Mouse (Mus musculus) forebrain, embryonic 14.5 days (tissue): ENCODE measurements around the gene Olfr1015. TPM values are rescaled to one million over a fixed set of nuclear protein-coding genes. Genes with fewer than 3 reads are reported as not detected.

ENCODE experiments used
- ATAC-seq: fragments of 200-750 bp; cut with Nextera tagmentation; 2 replicates; pipeline ENCODE4 v1.8.0; 2017; ENCODE audit warnings: mild to moderate bottlenecking, moderate library complexity
- DNase-seq: peaks from one replicate; pipeline ENCODE4 v3.0.0-alpha.2; 2015; ENCODE audit warnings: low spot score
- H3K27ac ChIP-seq: fragments of 300-500 bp; sonication (generic); 2 replicates; pipeline ENCODE4 v1.5.1; 2014; ENCODE audit warnings: low read depth, mild to moderate bottlenecking, control low read depth, low read length, moderate library complexity
- H3K27me3 ChIP-seq: fragments of 300-500 bp; sonication (generic); replicated peaks from 2 replicates; pipeline ENCODE4 v1.6.1; 2014; ENCODE audit warnings: low read length, control low read depth, mixed read lengths; ENCODE audit not compliant: control insufficient read depth, insufficient read depth
- H3K36me3 ChIP-seq: fragments of 300-500 bp; sonication (generic); 2 replicates; pipeline ENCODE4 v1.6.1; 2014; ENCODE audit warnings: low read length, control low read depth; ENCODE audit not compliant: control insufficient read depth, insufficient read depth
- H3K4me1 ChIP-seq: fragments of 300-500 bp; sonication (generic); 2 replicates; pipeline ENCODE4 v1.6.1; 2014; ENCODE audit warnings: antibody characterized with exemption, low read length, control low read depth; ENCODE audit not compliant: control insufficient read depth, insufficient read depth
- H3K4me2 ChIP-seq: fragments of 300-500 bp; sonication (generic); 2 replicates; pipeline ENCODE4 v1.6.1; 2014; ENCODE audit warnings: mild to moderate bottlenecking, control low read depth, low read length
- H3K4me3 ChIP-seq: fragments of 300-500 bp; sonication (generic); 2 replicates; pipeline ENCODE4 v1.5.1; 2014; ENCODE audit warnings: low read depth, low read length, control low read depth
- H3K9ac ChIP-seq: fragments of 300-500 bp; sonication (generic); 2 replicates; pipeline ENCODE4 v1.6.1; 2014; ENCODE audit warnings: mild to moderate bottlenecking, low read length, control low read depth, moderate library complexity
- H3K9me3 ChIP-seq: fragments of 300-500 bp; sonication (generic); replicated peaks from 2 replicates; pipeline ENCODE4 v1.6.1; 2016; ENCODE audit warnings: low read length, control low read depth, mixed read lengths; ENCODE audit not compliant: control insufficient read depth
- WGBS: fragments of 180-500 bp; shearing (Covaris S2); extraction: QIAGEN DNeasy Blood & Tissue Kit; methylation state at CpG from one replicate; pipeline ENCODE4 v1.1.7; 2014; 5-methylcytosine and 5-hydroxymethylcytosine counted together
- polyA plus RNA-seq: library from polyadenylated mRNA; unstranded; fragments of >200 nt; fragmentation: Nextera tagmentation; extraction: Ambion mirVana; gene quantifications from 2 replicates; pipeline ENCODE4 v1.2.1, GENCODE M21; 2014

Olfr1015 gene
- polyA plus RNA-seq = not detected in 2 replicates

DNA sequence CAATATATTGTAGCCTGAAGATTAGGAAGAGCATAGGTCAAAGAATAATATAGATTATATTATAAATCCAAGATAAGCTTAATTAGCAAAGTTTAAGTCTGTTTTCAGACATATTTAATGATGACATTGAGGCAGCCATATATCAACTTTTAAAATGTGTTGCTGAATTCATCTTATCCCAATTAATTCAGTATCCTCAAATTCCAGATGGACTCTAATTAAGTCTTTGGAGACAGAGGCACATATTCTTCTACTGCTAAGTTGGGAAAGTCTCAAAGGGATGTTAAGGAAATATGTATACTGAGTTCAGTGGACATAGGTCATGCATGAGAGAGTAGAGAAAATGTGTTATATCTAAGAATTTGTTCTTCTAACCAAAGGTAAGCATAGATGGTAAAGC, at the start of gene Olfr1015:
Gene Olfr1015, plus strand, starts transcription at position 301 of the 400 bp plus-strand sequence.
- Histone ChIP-seq H3K4me2 (no peak within 1 kb of the TSS), H3K27ac (no peak within 1 kb of the TSS), H3K9ac (no peak within 1 kb of the TSS), H3K27me3 (no peaks in the 10 kb centered on the region), H3K36me3 (no peaks in the 10 kb centered on the region), H3K4me3 (no peak within 1 kb of the TSS), H3K9me3 (no peaks in the 10 kb centered on the region), H3K4me1 (no peaks in the 10 kb centered on the region)
- ATAC-seq (no peak), DNase-seq (no peak)

DNA sequence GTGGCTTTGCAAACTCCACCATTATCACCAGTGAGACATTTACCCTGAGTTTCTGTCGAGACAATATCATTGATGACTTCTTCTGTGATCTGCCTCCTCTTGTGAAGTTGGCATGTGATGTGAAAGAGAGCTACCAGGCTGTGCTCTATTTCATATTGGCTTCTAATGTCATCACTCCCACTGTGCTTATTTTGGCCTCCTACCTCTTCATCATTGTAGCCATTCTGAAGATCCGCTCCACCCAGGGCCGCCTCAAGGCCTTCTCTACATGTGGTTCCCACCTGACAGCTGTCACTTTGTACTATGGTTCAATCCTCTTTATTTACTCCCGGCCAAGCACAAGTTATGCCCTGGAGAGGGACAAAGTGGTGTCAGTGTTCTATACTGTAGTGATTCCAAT, 28.0 kb upstream of the Olfr1015 start:
- Histone ChIP-seq H3K27me3 (no peaks in the 10 kb centered on the region), H3K4me1 (no peaks in the 10 kb centered on the region), H3K9me3 (no peaks in the 10 kb centered on the region), H3K36me3 (no peaks in the 10 kb centered on the region), H3K27ac (no peak overlapping the region), H3K4me3 (no peak overlapping the region), H3K9ac (no peak overlapping the region), H3K4me2 (no peak overlapping the region)
- DNase-seq (no peak), ATAC-seq (no peak)
- 82% methylated on average over 4 of the region's 4 CpGs for WGBS

DNA sequence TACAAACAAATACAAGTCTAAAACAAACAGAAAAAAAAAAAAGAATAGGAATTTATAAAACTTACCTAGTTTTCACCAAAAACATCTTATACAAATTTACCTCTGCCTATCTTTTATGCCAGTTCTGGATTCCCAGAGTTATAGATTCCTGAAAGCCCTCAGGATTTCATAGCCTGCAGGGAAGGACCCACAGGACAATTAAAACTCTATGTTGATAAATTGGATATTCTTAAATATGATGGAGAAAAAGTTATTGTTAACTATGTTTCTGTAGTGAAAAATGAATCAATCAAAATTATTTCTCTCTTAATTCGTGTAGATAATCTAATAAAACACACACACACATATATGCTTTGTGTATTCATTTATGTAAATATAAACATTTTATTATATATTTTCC, 19.2 kb upstream of the Olfr1015 start, which contains the start of gene Olfr1012:
Gene Olfr1012, minus strand, starts transcription at position 101 of the 400 bp plus-strand sequence.
- WGBS = 73% methylated on average over 1 of the region's 1 CpGs
- H3K27ac ChIP-seq = no peak within 1 kb of the TSS
- no peak for ATAC-seq
- no peak within 1 kb of the TSS for H3K4me2 ChIP-seq
- no peak for DNase-seq
- H3K36me3 ChIP-seq = no peaks in the 10 kb centered on the region
- H3K4me1 ChIP-seq = no peaks in the 10 kb centered on the region
- no peaks in the 10 kb centered on the region for H3K9me3 ChIP-seq
- H3K9ac ChIP-seq = no peak within 1 kb of the TSS
- H3K27me3 ChIP-seq = no peaks in the 10 kb centered on the region
- H3K4me3 ChIP-seq = no peak within 1 kb of the TSS

DNA sequence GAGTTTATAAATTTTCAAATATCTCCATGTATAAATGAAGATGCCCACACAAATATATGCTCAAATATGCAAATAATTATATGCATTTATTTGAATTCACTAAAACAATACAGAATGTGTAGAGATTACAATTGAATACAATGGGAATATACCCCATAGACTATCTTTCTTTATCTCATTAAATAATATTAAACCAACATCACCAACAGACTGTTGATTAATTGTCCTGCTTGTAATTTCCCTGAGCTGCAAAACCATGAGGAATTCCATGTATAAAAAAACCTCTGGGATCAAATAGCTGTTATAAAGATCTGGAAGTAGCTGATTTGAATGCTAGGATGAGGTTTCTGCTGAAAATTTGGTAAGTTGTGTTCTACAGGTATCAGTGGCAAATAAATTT, 15.0 kb upstream of the Olfr1015 start, which contains the start of gene Olfr1013:
Gene Olfr1013, plus strand, starts transcription at position 301 of the 400 bp plus-strand sequence.
- no peak for DNase-seq

DNA sequence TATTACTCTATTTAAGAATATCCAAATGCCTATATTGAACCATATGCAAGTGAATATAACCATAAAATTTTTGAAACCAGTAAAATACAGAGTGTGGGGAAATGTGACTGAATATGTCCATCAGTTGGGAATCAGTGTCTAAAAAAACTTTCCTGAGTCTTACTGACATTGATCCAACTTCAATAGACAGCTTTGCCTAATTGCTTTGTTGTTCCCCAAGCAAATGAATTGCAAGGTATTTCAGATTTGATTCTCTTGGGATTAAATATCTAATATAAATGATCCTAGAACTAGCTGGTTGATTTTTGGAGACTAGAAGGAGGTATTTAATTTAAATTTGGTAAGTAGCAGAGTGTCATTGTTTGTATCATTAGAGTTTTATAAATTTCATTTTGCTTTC, 9.4 kb upstream of the Olfr1015 start, which contains the start of gene Olfr1014:
Gene Olfr1014, plus strand, starts transcription at position 301 of the 400 bp plus-strand sequence.
- Histone ChIP-seq H3K9me3 (no peaks in the 10 kb centered on the region), H3K9ac (no peak within 1 kb of the TSS), H3K4me3 (no peak within 1 kb of the TSS), H3K36me3 (no peaks in the 10 kb centered on the region), H3K27ac (no peak within 1 kb of the TSS), H3K27me3 (no peaks in the 10 kb centered on the region), H3K4me1 (no peaks in the 10 kb centered on the region), H3K4me2 (no peak within 1 kb of the TSS)
- DNase-seq (no peak), ATAC-seq (no peak)

More for the DNA sequence above, 15.0 kb upstream of the Olfr1015 start, which contains the start of gene Olfr1013:
- Histone ChIP-seq H3K4me1 (no peaks in the 10 kb centered on the region), H3K36me3 (no peaks in the 10 kb centered on the region), H3K4me3 (no peak within 1 kb of the TSS), H3K9me3 (no peaks in the 10 kb centered on the region), H3K9ac (no peak within 1 kb of the TSS), H3K4me2 (no peak within 1 kb of the TSS), H3K27me3 (no peaks in the 10 kb centered on the region), H3K27ac (no peak within 1 kb of the TSS)
- ATAC-seq = no peak

DNA sequence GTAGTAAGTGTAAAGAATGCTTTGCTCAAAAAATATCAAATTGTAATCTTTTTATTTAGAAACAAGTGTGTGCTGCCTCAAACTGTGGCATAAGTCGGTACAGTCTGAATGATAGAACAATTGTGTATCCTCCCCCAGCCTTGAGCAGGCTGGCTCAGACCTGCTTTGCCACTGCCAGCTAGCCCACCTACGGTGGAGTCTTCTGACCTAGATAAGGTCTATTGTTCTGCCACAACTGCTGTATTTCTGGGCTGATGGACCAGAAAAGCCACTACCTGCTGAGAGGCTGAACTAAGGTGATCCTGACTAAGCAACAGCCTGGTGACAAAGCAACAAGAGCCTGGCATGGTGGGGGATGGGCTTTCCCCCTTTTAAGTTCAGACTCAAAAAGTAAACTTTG, 10.5 kb downstream of the Olfr1015 start:
- ATAC-seq = no peak; the same call in 1 of the 2 replicates

DNA sequence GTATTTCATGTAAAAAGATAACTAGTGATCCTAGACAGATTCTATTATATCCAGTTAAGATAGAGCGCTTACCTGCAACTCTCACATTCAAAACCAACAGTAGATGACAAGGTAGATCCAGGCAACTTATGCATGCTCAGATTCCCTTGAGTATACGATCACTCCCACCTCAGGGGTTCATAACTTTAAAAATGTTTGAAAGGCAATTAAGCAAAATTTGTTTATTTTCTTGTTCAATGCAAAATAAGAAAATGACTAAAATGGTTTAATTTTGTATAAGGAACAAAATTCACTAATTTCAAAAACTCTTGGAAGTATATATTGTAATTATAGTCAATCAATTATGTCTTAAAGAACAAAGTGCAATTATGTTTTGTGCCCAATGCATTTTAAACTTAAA, 20.6 kb downstream of the Olfr1015 start, which contains the start of gene Olfr1016:
Gene Olfr1016, minus strand, starts transcription at position 101 of the 400 bp plus-strand sequence.
- no peaks in the 10 kb centered on the region for H3K9me3 ChIP-seq
- no peak for ATAC-seq
- WGBS = 95% methylated on average over 2 of the region's 2 CpGs
- no peak within 1 kb of the TSS for H3K4me2 ChIP-seq
- no peak within 1 kb of the TSS for H3K4me3 ChIP-seq
- H3K27ac ChIP-seq = no peak within 1 kb of the TSS
- no peaks in the 10 kb centered on the region for H3K4me1 ChIP-seq
- H3K9ac ChIP-seq = no peak within 1 kb of the TSS
- no peak for DNase-seq
- no peaks in the 10 kb centered on the region for H3K36me3 ChIP-seq
- no peaks in the 10 kb centered on the region for H3K27me3 ChIP-seq

More for the DNA sequence above, 10.5 kb downstream of the Olfr1015 start:
- no peaks in the 10 kb centered on the region for H3K9me3 ChIP-seq
- 19% methylated on average over 2 of the region's 2 CpGs for WGBS
- no peaks in the 10 kb centered on the region for H3K27me3 ChIP-seq
- H3K4me2 ChIP-seq = no peak overlapping the region
- no peaks in the 10 kb centered on the region for H3K36me3 ChIP-seq
- no peak overlapping the region for H3K27ac ChIP-seq
- H3K4me3 ChIP-seq = no peak overlapping the region
- H3K9ac ChIP-seq = no peak overlapping the region
- DNase-seq = peak; percentile 3
- H3K4me1 ChIP-seq = no peaks in the 10 kb centered on the region

DNA sequence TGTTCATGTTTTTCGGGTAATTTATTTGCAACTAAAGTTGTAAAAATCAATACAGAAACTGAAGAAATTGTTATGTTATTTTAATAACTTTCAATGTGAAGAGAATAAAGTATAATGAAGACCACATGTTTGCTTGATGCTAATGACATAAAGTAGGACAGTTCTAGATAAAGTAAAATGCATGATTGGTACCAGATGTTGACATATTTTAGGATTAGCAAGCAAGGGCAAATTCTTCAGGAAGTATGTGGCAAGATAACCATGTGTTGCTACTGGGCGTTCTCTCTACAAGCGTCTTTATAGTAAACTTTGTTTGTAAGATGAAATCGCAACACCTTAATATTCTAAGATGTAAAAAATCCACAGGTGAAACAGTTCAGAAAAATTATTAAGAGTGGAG, 22.7 kb downstream of the Olfr1015 start:
- DNase-seq (no peak), ATAC-seq (no peak)
- whole genome bisulfite sequencing = 92% methylated on average over 4 of the region's 4 CpGs
- H3K27me3 ChIP-seq = no peaks in the 10 kb centered on the region
- no peak overlapping the region for H3K27ac ChIP-seq
- H3K36me3 ChIP-seq = no peaks in the 10 kb centered on the region
- no peaks in the 10 kb centered on the region for H3K9me3 ChIP-seq
- no peak overlapping the region for H3K9ac ChIP-seq
- no peak overlapping the region for H3K4me2 ChIP-seq
- H3K4me3 ChIP-seq = no peak overlapping the region
- H3K4me1 ChIP-seq = no peaks in the 10 kb centered on the region

DNA sequence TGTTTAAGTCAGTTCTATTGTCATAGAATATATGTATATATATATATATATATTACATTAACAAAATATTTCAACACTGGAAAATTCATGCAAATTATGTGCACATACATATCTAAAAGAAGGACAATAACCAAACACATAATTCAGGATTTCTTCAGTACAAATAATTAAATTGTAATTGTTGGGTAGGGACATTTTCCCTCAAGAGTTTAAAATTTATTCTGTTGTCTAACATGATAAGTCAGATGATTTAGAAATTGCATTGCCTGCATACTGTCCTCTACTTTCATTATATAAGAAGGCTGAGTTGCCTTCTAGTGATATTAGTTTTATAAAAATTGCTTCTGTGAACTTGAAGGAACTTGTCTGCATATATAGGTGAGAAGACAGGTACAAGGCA, 36.4 kb downstream of the Olfr1015 start, which contains the start of gene Olfr1018:
Gene Olfr1018, plus strand, starts transcription at position 301 of the 400 bp plus-strand sequence.
- ATAC-seq (no peak), DNase-seq (no peak)
- no peaks in the 10 kb centered on the region for H3K9me3 ChIP-seq
- H3K27ac ChIP-seq = no peak within 1 kb of the TSS
- H3K4me3 ChIP-seq = no peak within 1 kb of the TSS
- no peak within 1 kb of the TSS for H3K4me2 ChIP-seq
- H3K9ac ChIP-seq = no peak within 1 kb of the TSS
- H3K36me3 ChIP-seq = no peaks in the 10 kb centered on the region
- H3K4me1 ChIP-seq = no peaks in the 10 kb centered on the region
- no peaks in the 10 kb centered on the region for H3K27me3 ChIP-seq
